Mouse (Mus musculus) erythroblast, embryonic 14.5 days (primary cell): Measurements from ENCODE around the gene Uggt2. TPM values are rescaled to one million over a fixed set of nuclear protein-coding genes. Genes with fewer than 3 reads are reported as not detected.
"Not testable (repeated sequence)": the region's sequence is repeated elsewhere in the genome, so short reads cannot be mapped to it uniquely, and the experiment has no call there.

ENCODE experiments used
- H3K27me3 ChIP-seq: 2 replicates; pipeline ENCODE4 v1.6.1; 2012; ENCODE audit warnings: inconsistent platforms; ENCODE audit not compliant: control insufficient read depth
- H3K36me3 ChIP-seq: 2 replicates; pipeline ENCODE4 v1.6.1; 2012; ENCODE audit warnings: mild to moderate bottlenecking, inconsistent platforms; ENCODE audit not compliant: control insufficient read depth
- H3K4me1 ChIP-seq: 2 replicates; pipeline ENCODE4 v1.6.1; 2012; ENCODE audit warnings: inconsistent platforms; ENCODE audit not compliant: control insufficient read depth
- H3K4me3 ChIP-seq: replicated peaks from 2 replicates; pipeline ENCODE3; 2012; ENCODE audit warnings: moderate library complexity, mild to moderate bottlenecking, inconsistent platforms
- H3K9me3 ChIP-seq: 2 replicates; pipeline ENCODE4 v1.6.1; 2012; ENCODE audit warnings: low read length, inconsistent platforms, mixed read lengths; ENCODE audit not compliant: control insufficient read depth
- GATA1 ChIP-seq: IDR thresholded peaks from 2 replicates; pipeline ENCODE4 v1.6.1; 2012; ENCODE audit warnings: low read length, inconsistent platforms, mixed read lengths
- TAL1 ChIP-seq: IDR thresholded peaks from 3 replicates; pipeline ENCODE4 v1.6.1; 2012; ENCODE audit warnings: low read length, inconsistent platforms, mixed read lengths
- polyA plus RNA-seq: library from polyadenylated mRNA; stranded (reverse); fragments of >175 nt; gene quantifications from 2 replicates; pipeline ENCODE4 v1.2.3, GENCODE M21; 2012

Uggt2 gene
- polyA plus RNA-seq, 1 experiment: not detected

DNA sequence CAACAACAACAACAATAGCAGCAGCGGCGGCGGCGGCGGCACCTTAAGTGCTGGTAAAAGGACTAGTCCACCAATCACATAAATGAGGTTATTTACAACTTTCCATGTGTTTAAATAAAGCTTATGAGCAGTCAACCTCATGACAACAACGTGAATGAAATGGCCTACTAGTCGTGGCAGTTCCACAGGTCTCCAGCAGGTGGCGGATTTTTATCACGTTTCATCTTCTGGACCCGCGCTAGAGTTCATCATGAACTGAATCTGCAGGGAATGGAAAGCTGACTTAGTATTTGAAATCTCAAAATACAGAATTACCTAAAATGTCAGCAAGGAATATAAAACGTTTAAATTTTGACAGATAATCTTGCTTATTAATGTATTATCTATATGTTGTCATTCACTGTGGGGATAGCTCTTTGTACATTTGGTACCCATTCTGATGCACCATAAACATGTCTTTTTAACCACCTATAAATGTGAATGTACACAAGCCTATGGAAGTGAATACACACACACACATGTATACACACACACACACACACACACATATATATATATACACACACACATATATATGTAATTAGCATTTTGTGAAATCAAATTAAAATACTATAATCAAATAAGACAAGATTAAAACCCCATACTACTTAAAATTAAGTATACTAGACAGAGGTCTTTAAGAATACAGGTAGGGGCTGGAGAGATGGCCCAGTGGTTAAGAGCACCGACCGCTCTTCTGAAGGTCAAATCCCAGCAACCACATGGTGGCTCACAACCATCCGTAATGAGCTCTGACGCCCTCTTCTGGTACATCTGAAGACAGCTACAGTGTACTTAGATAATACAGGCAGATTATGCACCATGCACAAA is 112.3 kb downstream of the Uggt2 start:
- no peaks in the 10 kb centered on the region for H3K27me3 ChIP-seq
- H3K4me1 ChIP-seq: peaks cover 15% of the 10 kb centered on the region
- TF ChIP-seq TAL1 (no peak), GATA1 (no peak)
- H3K36me3 ChIP-seq: peaks cover 7% of the 10 kb centered on the region
- H3K9me3 ChIP-seq: no peaks in the 10 kb centered on the region
- no peak overlapping the region for H3K4me3 ChIP-seq

DNA sequence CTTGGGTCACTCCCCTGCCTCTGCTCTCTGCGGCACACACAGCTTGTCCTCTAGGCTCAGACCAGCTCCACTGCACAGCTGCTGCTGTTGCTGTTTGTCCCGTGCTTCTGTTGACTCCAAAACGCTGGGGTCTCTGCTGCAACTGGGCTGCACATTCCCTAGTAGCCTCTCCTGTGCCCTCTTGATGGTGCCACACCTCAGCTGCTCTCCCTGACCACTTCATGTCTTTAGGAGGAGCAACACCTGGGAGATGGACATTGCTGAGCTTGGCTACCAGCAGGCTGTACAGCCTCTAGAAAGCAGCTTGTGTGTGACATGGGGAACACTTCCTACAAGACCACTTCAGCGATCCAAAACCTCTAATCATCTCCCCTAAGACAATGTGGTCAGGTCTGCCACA is 115.1 kb downstream of the Uggt2 start:
- H3K4me3 ChIP-seq: no peak overlapping the region
- no peaks in the 10 kb centered on the region for H3K9me3 ChIP-seq
- peaks cover 16% of the 10 kb centered on the region for H3K4me1 ChIP-seq
- TF ChIP-seq GATA1: no peak
- no peak for TF ChIP-seq TAL1
- H3K36me3 ChIP-seq: peaks cover 19% of the 10 kb centered on the region
- H3K27me3 ChIP-seq: no peaks in the 10 kb centered on the region

DNA sequence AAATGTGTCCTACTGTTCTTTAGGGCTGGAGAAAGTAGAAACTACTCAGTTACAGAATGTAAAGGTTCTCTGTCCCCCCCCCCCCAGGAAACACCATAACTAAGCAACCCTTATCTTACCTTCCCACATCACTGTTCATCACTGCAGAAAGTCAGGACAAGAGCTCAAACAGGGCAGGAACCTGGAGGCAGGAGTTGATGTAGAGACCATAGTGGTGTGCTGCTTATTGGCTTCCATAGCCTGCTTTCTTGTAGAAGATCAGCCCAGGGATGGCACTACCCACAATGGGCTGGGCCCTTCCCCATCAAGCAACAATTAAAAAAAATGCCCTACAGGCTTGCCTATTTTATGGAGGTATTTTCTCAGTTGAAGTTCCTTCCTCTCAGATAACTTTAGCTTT is 115.8 kb downstream of the Uggt2 start:
- Histone ChIP-seq H3K27me3 (no peaks in the 10 kb centered on the region), H3K9me3 (no peaks in the 10 kb centered on the region), H3K4me3 (no peak overlapping the region), H3K4me1 (peaks cover 13% of the 10 kb centered on the region), H3K36me3 (peaks cover 26% of the 10 kb centered on the region)
- TF ChIP-seq TAL1 (no peak), GATA1 (no peak)

DNA sequence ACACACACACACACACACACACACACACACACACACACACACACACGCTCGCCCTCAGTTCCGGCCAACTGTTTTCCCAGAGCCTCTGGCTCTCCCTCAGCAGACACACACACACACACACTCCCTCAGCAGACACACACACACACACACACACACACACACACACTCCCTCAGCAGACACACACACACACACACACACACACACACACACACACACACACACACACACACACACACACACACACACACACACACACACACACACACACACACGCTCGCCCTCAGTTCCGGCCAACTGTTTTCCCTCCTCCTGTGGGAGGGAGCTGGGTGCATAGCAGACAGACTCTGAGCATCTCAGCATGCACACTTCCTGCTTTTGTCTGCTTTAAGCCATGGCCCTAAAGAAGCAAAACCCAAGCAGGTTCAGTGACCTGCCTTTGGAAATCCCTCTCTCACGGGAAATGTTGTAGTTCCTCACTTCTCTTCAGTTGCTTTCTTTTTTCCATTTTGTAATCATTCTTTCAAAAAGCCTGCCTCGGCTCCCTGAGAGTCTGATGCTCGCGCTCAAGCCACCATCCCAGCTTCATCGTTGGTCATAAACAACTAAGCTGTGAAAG is 116.7 kb downstream of the Uggt2 start:
- H3K9me3 ChIP-seq, H3K27me3 ChIP-seq: not testable (repeated sequence)
- peaks cover 34% of the 10 kb centered on the region for H3K36me3 ChIP-seq

DNA sequence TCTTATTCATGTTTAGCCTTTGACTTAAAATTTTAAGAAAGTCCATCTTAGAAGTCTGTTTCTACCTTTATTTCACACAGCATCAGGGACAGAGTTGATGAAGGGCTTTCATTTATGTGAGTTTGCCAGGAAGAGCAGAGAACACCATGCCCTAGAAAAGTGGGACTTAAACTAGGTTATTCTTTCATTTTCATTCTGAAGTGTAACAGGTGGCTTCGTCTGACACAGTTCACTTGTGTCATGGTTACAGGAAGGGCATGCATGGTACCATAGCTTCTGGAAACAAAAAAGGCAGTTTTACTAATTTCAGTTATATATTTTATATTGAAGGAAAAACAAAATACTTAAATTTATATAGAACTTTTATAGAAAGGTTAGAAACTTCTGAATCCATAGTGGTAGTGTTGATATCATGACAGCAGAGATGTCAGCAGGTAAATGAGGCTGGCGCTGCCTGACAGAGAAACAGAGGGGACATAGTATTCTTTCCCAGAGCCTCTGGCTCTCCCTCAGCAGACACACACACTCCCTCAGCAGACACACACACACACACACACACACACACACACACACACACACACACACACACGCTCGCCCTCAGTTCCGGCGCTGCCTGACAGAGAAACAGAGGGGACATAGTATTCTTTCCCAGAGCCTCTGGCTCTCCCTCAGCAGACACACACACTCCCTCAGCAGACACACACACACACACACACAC is 117.4 kb downstream of the Uggt2 start:
- not testable (repeated sequence) for H3K4me3 ChIP-seq
- peaks cover 41% of the 10 kb centered on the region for H3K36me3 ChIP-seq

More for the DNA sequence above, 116.7 kb downstream of the Uggt2 start:
- not testable (repeated sequence) for H3K4me1 ChIP-seq, H3K4me3 ChIP-seq

DNA sequence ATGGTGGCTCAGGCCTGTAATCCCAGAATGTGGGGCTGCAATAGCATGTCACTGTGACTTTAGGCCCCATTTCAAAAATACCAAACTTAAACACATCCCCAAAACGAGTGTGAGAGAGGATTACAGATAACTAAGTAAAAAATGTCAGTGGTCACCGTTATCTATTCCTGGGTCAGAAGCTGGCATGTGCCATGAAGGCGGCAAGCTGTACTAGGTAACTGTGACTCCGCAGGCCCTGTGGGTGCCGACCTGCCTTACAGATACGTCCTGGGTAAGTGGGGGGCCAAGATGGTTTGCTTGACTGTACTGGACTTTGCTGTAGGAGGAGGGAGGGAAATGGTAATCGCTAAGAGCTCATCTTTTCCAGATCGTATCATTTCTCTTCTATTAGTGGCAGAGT is 118.3 kb downstream of the Uggt2 start:
- peaks cover 1% of the 10 kb centered on the region; the same call in 1 of the 2 replicates for H3K4me1 ChIP-seq
- H3K36me3 ChIP-seq: peaks cover 51% of the 10 kb centered on the region
- H3K9me3 ChIP-seq: no peaks in the 10 kb centered on the region
- H3K27me3 ChIP-seq: no peaks in the 10 kb centered on the region
- no peak for TF ChIP-seq GATA1
- no peak for TF ChIP-seq TAL1
- no peak overlapping the region for H3K4me3 ChIP-seq

More for the DNA sequence above, 117.4 kb downstream of the Uggt2 start:
- H3K27me3 ChIP-seq, H3K9me3 ChIP-seq, H3K4me1 ChIP-seq: not testable (repeated sequence)

DNA sequence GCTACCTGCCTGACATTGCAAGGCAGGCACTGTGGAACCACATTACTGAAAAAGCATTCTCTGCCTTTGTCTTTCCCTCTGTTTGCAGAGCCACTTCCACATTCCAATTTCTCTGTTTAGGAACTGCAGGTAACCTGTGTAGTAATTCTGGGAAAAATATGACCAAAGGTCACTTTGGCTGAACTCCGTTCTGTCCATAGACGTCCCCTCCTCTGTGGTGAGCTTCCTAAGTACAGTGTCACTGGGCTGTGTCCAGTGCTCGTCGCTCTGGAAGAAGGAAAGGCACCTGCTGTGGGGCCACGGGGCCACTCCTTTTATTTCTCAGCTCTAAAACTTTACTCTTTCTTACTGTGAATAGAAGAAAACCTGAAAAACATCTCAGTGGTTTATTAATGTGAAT is 118.9 kb downstream of the Uggt2 start:
- TF ChIP-seq TAL1 (no peak), GATA1 (no peak)
- no peak overlapping the region for H3K4me3 ChIP-seq
- H3K36me3 ChIP-seq: peaks cover 56% of the 10 kb centered on the region
- H3K9me3 ChIP-seq: no peaks in the 10 kb centered on the region
- H3K27me3 ChIP-seq: no peaks in the 10 kb centered on the region
- H3K4me1 ChIP-seq: peaks cover 1% of the 10 kb centered on the region; the same call in 1 of the 2 replicates

DNA sequence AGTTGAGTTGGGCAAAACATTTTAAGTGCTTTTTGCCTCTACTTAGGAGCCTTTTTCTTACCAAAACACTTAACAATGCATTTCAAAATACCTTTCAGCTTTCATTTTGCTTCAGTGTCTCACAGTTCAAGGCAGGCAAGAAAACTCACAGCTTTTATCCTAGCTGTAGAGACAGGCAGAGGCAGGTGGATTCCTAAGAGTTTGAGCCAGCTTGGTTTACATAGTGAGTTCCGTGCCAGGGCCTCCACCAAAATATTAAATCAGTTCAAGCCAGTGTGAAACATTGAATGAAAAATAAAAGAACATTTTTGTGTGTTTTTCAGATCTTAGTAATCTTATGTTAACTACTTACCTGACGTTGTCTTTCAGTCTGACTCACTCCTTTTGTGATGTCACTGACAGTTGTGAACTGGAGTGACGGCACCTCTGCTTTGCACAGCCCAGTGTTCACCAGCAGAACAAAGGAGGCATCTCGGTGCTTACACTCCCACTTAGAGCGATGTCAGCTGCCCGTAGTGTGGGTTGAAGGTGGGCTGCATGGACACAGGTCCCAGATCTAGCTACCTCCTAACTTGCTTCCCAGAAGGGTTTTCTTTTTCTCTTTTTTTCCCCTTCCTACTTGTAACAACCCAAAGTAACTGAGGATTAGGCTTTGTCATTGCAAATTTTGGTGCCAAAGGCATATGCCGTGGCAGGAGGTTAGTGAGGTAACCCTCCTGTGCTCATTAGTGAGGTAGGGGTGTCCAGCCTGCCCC is 119.5 kb downstream of the Uggt2 start:
- Histone ChIP-seq H3K27me3 (no peaks in the 10 kb centered on the region), H3K4me3 (no peak overlapping the region), H3K36me3 (peaks cover 62% of the 10 kb centered on the region), H3K4me1 (peaks cover 1% of the 10 kb centered on the region; the same call in 1 of the 2 replicates), H3K9me3 (no peaks in the 10 kb centered on the region)
- no peak for TF ChIP-seq TAL1
- TF ChIP-seq GATA1: no peak
